Mouse (Mus musculus): ENCODE data around the gene Llgl1. TPM values are rescaled to one million over a fixed set of nuclear protein-coding genes. Genes with fewer than 3 reads are reported as not detected.
A peak's percentile ranks its signal among the peaks of the same experiment; 100 is the strongest.

Gene Llgl1
- total and polyA plus RNA-seq, 2 experiments from 2014 or later: 25.8 to 46.8 TPM

- Histone ChIP-seq H3K27ac (ENCODE audit: low read depth, low read length) (no peak overlapping the region), H3K4me3 (ENCODE audit: low read depth, low read length) (no peak overlapping the region), H3K27me3 (ENCODE audit: insufficient read depth, low read length) (no peaks in the 10 kb centered on the region), H3K9me3 (ENCODE audit: low read length) (no peaks in the 10 kb centered on the region), H3K4me1 (ENCODE audit: insufficient read depth, low read length) (no peaks in the 10 kb centered on the region), H3K9ac (replicated peaks; ENCODE audit: low read length, poor library complexity, severe bottlenecking) (no peak overlapping the region), H3K36me3 (ENCODE audit: insufficient read depth, low read length) (peaks cover 94% of the 10 kb centered on the region), H3K4me2 (ENCODE audit: low read depth, low read length, poor library complexity, severe bottlenecking) (no peak overlapping the region)
- WGBS: 95% methylated on average over 13 of the region's 13 CpGs
- no peak for TF ChIP-seq CTCF (IDR thresholded peaks at IDR 0.05)
- no peak for DNase-seq (ENCODE audit: low spot score)
- ATAC-seq (ENCODE audit: low FRiP score): no peak
These were observed 13.2 kb downstream of the Llgl1 start for GRCm38 (mm10) chr11:60712639-60713255.

DNA sequence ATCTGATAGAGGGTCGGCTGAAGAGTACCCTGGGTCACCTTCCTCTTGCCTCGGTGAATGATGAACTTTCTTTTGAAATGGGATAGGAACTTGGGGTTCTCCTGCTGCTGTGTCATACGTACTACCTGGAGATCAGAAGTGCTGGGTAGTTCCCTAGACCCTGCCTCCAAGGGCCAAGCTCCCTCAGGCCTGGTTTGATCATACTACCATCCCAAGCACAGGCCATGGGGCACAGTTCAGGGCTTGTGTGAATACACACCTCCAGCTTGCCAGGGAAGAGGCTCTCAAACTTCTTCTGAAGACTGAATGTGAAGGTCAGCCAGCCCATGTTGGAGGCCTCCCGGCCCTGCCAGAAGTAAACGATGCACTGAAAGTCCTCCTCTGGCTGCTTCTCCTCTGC is 16.3 kb downstream of the Llgl1 start:
- ATAC-seq (ENCODE audit: low FRiP score): no peak
- Histone ChIP-seq H3K9ac (replicated peaks; ENCODE audit: low read length, poor library complexity, severe bottlenecking) (no peak overlapping the region), H3K9me3 (ENCODE audit: low read length) (no peaks in the 10 kb centered on the region), H3K27me3 (ENCODE audit: insufficient read depth, low read length) (no peaks in the 10 kb centered on the region), H3K4me3 (ENCODE audit: low read depth, low read length) (no peak overlapping the region), H3K4me2 (ENCODE audit: low read depth, low read length, poor library complexity, severe bottlenecking) (no peak overlapping the region), H3K27ac (ENCODE audit: low read depth, low read length) (no peak overlapping the region), H3K4me1 (ENCODE audit: insufficient read depth, low read length) (no peaks in the 10 kb centered on the region), H3K36me3 (ENCODE audit: insufficient read depth, low read length) (peaks cover 89% of the 10 kb centered on the region)
- 84% methylated on average over 5 of the region's 5 CpGs for WGBS
- TF ChIP-seq CTCF (IDR thresholded peaks at IDR 0.05): no peak
- no peak for DNase-seq (ENCODE audit: low spot score)

DNA sequence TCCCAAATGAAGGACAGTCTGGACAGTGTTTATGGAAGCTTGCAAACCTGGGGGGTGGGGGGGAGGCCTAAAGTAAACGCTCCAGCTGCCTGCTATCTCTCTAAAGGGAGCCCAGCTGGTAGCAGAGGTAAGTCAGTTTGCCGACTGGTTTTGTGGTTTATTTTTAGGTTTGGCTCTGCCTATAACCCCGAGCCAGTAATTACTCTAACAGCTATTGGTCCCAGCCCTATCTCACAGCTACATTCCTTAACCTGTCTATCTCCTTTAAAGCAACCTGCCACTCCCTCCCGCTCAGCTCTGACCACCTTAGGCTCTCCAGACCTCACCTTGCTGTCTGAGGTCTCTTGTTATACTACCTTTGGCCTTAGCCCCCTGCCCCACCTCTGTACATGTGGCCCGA is 19.7 kb downstream of the Llgl1 start:
- TF ChIP-seq CTCF (IDR thresholded peaks at IDR 0.05): no peak

DNA sequence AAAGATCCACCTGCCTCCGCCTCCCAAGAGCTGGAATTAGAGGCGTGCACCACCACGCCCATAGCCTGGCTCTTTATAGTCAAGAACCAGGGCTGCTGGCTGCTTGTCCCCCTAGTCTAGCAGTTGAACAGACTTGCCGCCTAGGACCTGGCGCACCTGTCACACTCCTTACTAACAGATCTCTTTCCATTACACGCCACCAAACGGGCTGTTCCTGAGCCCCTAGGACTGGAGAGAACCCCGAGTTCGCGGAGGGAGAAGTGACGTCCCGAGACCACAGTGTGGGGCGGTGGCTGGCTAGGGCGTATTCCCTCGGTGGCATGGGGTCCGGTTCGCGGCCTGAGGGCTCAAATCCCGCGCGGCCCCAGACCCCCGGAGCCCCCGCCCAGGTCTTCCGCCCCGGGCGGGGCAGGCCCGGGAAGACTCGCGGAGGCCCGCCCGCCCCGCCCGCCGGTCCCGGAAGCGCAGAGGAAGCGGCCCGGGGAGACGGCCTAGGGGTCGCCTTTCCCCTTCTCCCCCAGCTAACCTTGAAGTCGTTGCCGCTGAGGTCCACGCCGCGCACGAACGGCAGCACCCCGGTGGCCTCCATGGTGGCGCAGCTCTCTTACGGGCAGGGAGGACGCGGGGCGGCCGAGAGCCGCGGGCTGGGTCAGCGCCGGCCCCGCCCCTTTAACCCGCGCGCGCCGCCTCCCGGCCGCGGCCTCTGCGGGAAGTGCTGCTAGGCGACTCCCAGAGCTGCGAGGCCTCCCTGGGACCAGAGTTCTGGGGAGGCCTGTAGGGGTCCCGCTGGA is 27.3 kb downstream of the Llgl1 start, which contains the start of gene Flii:
Flii (minus strand) TSS at position 663 of the 791 bp plus-strand sequence.
- under 1% methylated on average over 44 of the region's 71 CpGs for WGBS
- Histone ChIP-seq H3K9ac (replicated peaks; ENCODE audit: low read length, poor library complexity, severe bottlenecking) (peak within 1 kb of the TSS; percentile 90), H3K9me3 (ENCODE audit: low read length) (no peaks in the 10 kb centered on the region), H3K36me3 (ENCODE audit: insufficient read depth, low read length) (peaks cover 46% of the 10 kb centered on the region), H3K4me3 (ENCODE audit: low read depth, low read length) (peak within 1 kb of the TSS; percentile 89), H3K4me2 (ENCODE audit: low read depth, low read length, poor library complexity, severe bottlenecking) (peak within 1 kb of the TSS; percentile 74), H3K27ac (ENCODE audit: low read depth, low read length) (peak within 1 kb of the TSS; percentile 90), H3K4me1 (ENCODE audit: insufficient read depth, low read length) (peaks cover 14% of the 10 kb centered on the region), H3K27me3 (ENCODE audit: insufficient read depth, low read length) (no peaks in the 10 kb centered on the region)
- DNase-seq (ENCODE audit: low spot score) (peak; percentile 73), ATAC-seq (ENCODE audit: low FRiP score) (peak; percentile 31)
- peak; percentile 69 for TF ChIP-seq CTCF (IDR thresholded peaks at IDR 0.05)

More for the DNA sequence above, 19.7 kb downstream of the Llgl1 start:
- no peak for DNase-seq (ENCODE audit: low spot score)
- H3K4me2 ChIP-seq (ENCODE audit: low read depth, low read length, poor library complexity, severe bottlenecking): no peak overlapping the region
- H3K27ac ChIP-seq (ENCODE audit: low read depth, low read length): no peak overlapping the region
- no peaks in the 10 kb centered on the region for H3K9me3 ChIP-seq (ENCODE audit: low read length)
- H3K36me3 ChIP-seq (ENCODE audit: insufficient read depth, low read length): peaks cover 86% of the 10 kb centered on the region
- no peak overlapping the region for H3K9ac ChIP-seq (replicated peaks; ENCODE audit: low read length, poor library complexity, severe bottlenecking)
- WGBS: 89% methylated on average over 5 of the region's 5 CpGs
- H3K4me1 ChIP-seq (ENCODE audit: insufficient read depth, low read length): no peaks in the 10 kb centered on the region
- no peak overlapping the region for H3K4me3 ChIP-seq (ENCODE audit: low read depth, low read length)
- no peaks in the 10 kb centered on the region for H3K27me3 ChIP-seq (ENCODE audit: insufficient read depth, low read length)
- ATAC-seq (ENCODE audit: low FRiP score): no peak

- Histone ChIP-seq H3K9ac (replicated peaks; ENCODE audit: low read length, poor library complexity, severe bottlenecking) (peak overlapping the region; percentile 90), H3K4me1 (ENCODE audit: insufficient read depth, low read length) (peaks cover 14% of the 10 kb centered on the region), H3K4me3 (ENCODE audit: low read depth, low read length) (peak overlapping the region; percentile 89), H3K9me3 (ENCODE audit: low read length) (no peaks in the 10 kb centered on the region), H3K36me3 (ENCODE audit: insufficient read depth, low read length) (peaks cover 41% of the 10 kb centered on the region), H3K27me3 (ENCODE audit: insufficient read depth, low read length) (no peaks in the 10 kb centered on the region), H3K4me2 (ENCODE audit: low read depth, low read length, poor library complexity, severe bottlenecking) (peak overlapping the region; percentile 74), H3K27ac (ENCODE audit: low read depth, low read length) (peak overlapping the region; percentile 90)
- no peak for TF ChIP-seq CTCF (IDR thresholded peaks at IDR 0.05)
- WGBS: 3% methylated on average over 12 of the region's 12 CpGs
- peak; percentile 29; the same call in 1 of the 2 replicates for ATAC-seq (ENCODE audit: low FRiP score)
- DNase-seq (ENCODE audit: low spot score): peak; percentile 10
These were observed 28.0 kb downstream of the Llgl1 start for GRCm38 (mm10) chr11:60727392-60728140.

All from midbrain, postnatal 0 days (tissue).